Mouse (Mus musculus) CD4-positive naive resting alpha-beta T cell, adult 57 days (primary cell): ENCODE measurements around the gene Adssl1. TPM values are rescaled to one million over a fixed set of nuclear protein-coding genes. Genes with fewer than 3 reads are reported as not detected.

ENCODE experiments used
- total RNA-seq: library from RNA; stranded (reverse); gene quantifications from one replicate; pipeline ENCODE4 v1.2.4, GENCODE M21; 2023

Gene Adssl1
- total RNA-seq = 2.2 TPM

DNA sequence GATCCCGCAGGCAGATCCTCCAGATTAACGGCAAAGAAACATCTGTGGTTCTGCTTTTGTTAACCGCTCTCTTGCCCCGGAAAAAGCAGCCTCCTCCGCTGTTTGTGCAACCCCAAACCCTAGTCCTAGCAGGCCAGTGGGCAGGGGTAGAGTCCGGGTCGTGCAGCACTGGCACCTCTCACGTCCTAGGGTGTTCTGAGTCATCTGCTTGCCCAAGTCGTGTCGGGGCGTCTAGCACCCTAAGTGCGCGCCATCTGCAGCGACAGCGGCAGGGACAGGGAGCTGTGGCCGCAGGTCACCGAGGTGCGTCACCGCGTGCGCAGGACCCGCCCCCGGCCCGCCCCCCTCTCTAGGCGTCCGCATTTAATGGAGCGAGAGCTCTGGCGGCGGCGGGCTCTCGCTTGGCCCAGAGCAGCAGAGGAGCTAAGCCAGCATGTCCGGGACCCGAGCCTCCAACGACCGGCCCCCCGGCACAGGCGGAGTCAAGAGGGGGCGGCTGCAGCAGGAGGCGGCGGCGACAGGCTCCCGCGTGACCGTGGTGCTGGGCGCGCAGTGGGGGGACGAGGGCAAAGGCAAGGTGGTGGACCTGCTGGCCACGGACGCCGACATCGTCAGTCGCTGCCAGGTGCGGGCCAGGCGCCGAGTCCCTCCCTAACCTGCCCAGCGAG lies at the start of gene Adssl1:
Gene Adssl1, plus strand, starts transcription at position 360 of the 668 bp plus-strand sequence.

DNA sequence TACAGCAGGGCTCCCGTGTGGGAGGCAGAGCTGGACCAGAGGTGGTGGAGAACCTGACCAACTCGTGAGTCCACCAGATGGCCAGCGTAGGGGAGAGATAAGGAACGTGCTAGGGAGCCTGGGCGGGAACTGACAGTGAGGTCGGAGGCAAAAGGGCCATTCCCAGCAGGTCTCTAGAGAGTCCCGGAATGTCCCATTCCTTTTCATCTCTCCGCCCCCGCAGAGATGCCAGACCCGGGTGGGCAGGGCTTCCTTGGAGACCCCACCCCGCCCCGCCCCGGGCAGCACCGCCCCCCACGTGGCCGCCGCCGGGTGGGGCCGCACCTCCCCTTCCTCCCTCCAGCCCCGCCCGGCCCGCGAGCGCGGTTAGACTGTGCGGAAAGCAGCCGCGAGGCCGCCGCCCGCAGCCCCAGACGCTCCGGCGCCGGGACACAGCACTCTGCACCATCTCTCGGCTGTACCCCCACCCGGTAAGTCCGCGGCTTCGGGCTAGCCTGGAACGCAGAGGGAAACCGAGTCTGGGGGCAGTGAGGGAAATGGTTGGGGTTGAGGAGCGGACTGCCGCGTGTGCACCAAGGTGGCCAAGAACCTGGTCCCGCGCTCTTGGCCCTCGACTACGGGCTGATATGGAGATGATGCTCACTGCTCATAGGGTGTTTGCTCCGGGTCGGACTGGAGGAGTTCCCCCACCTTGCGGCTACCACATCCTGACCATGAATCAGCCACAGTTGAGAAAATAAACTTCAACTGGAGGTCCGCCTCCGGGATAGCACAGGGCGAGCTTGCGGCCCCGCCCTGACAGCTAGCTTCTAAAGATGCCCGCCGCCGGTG lies 31.2 kb upstream of the Adssl1 start, which contains the start of gene Inf2:
Gene Inf2, plus strand, starts transcription at position 359 of the 831 bp plus-strand sequence.

DNA sequence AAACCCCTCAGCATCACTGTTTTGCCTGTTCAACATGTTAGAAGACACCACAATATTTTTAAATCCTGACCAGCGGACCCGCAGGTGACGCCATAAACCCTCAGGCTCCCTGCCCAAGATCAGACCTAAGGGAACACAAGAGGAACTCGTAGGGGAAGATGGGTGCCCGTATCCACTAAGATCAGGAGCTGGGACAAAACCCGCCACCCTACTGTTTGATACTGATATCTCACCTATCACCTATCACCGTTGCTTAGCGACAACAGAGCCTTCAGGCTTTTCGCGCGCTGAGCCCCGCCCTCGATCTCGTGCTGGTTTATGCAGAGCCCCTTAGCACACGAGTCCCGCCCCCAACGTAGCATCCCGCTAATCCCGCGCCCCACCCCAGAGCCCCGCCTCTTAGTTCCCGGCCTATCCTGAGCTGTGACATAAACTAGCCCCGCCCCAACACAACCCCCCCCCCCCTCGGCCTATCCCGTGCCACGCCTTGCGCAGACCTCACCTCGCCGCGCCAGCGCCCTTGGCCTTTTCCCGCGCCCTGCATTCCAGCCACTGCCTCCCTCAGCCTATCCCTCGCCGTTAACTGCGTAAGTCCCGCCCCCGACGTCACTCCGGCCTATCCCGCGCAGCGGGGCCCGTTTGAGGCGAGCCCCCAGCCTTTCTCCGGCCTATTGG lies 24.5 kb downstream of the Adssl1 start, which contains the start of gene Siva1:
Gene Siva1, plus strand, starts transcription at position 500 of the 675 bp plus-strand sequence.

DNA sequence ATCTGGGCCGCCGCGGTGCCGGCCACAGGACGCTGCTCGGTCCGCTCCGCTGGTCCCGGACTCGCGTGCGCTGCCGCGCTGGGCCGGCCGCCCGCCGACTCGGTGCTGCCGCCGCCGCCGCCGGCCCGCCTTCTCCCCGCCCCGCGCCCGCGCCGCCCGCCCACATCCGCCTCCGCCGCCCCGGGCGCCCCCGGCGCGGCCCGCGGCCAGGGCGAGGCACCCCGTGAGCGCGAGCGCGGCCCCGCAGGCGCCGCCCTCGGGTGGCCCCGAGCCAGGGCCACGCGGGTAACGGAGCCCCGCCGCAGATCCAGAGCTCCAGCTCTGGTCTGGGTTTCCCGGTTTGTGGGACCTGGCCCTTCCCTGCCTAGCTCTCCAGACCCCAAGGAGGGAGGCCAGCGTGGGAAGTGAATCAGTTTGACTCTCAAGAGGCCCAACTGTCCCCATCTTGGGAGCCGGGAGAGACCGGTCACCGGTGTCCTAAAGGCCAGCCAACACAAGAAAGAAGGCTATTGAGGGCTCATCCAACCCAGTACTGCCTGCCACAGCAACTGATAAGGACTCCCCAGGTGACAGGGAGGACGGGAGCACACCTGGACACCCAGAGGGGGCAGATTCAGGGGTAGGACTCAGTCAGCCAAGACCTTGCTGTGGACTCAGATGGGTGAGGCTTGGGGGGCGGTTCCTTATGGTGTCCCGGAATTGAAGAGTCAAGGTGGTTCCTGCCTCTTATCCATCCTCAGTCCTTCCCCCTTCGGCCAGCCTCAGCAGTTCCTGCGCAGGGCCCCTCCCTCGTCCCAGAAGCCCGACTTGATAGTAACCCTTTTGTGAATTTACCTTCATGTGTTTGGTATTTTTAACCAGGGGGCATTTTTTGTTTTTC lies 54.5 kb downstream of the Adssl1 start, which contains the start of gene Akt1:
Gene Akt1, minus strand, starts transcription at position 753 of the 880 bp plus-strand sequence.

DNA sequence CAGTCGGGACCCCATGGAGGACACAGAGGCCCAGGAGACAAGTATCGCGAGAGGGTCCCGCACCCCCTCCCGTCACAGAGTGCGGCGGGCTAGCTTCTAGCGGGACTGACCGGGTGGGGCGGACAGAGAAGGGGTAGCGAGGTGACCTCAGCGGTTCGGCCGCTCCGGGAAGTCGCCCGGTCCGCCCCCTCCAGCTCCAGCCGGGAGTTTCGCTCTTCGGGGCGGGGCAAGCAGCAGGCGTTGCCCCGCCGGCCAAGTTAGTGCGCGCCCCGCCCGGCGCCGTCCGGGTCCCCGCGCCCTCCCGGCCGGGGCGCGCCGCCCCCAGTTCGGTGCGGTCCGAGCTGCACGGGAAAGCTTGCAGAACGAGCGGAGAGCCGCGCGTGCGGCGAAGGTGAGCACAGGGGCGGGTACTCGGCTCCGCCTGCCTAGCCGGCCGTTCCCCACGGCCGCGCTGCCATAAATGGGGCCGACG lies 58.7 kb downstream of the Adssl1 start, which contains the start of gene Zbtb42:
Gene Zbtb42, plus strand, starts transcription at position 274 of the 472 bp plus-strand sequence.

Other genes starting within 250 kb of the Adssl1 start
- gene A530016L24Rik, start 130.6 kb upstream of the Adssl1 start, total RNA-seq = not detected
- not detected for gene Tmem179, start 103.3 kb upstream of the Adssl1 start, total RNA-seq
- 66.8 TPM for gene Inf2, start 31.3 kb upstream of the Adssl1 start, total RNA-seq
- 20.5 TPM for gene Siva1, start 24.6 kb downstream of the Adssl1 start, total RNA-seq
- 95.2 TPM for gene Akt1, start 54.8 kb downstream of the Adssl1 start, total RNA-seq
- 7.1 TPM for gene Zbtb42, start 58.8 kb downstream of the Adssl1 start, total RNA-seq
- 14.7 TPM for gene Cep170b, start 100.4 kb downstream of the Adssl1 start, total RNA-seq
- 16.8 TPM for gene Pld4, start 140.6 kb downstream of the Adssl1 start, total RNA-seq
- 1.8 TPM for gene Ahnak2, start 182.6 kb downstream of the Adssl1 start, total RNA-seq
- 0.30 TPM for gene Clba1, start 188.9 kb downstream of the Adssl1 start, total RNA-seq
- gene Cdca4, start 209.4 kb downstream of the Adssl1 start, total RNA-seq = 36.2 TPM
- gene Gpr132, start 248.2 kb downstream of the Adssl1 start, total RNA-seq = 397 TPM